Mouse (Mus musculus): ENCODE measurements around the gene Copb2. TPM values are rescaled to one million over a fixed set of nuclear protein-coding genes. Genes with fewer than 3 reads are reported as not detected.

The Copb2 gene
- polyA plus RNA-seq (2015; fragmentation: Nextera tagmentation; extraction: Ambion mirVana) = 160 and 166 TPM in 2 replicates

- Histone ChIP-seq H3K9ac (ENCODE audit: low read depth, low read length) (peak within 1 kb of the TSS; percentile 95), H3K4me3 (ENCODE audit: low read length) (peak within 1 kb of the TSS; percentile 99), H3K4me2 (ENCODE audit: low read depth, low read length) (peak within 1 kb of the TSS; percentile 86), H3K27ac (ENCODE audit: low read length) (peak within 1 kb of the TSS; percentile 88), H3K9me3 (ENCODE audit: control insufficient read depth, low read length) (no peaks in the 10 kb centered on the region), H3K27me3 (replicated peaks; ENCODE audit: control insufficient read depth, insufficient read depth, low read length) (no peaks in the 10 kb centered on the region), H3K4me1 (ENCODE audit: control insufficient read depth, insufficient read depth, low read length) (peaks cover 7% of the 10 kb centered on the region; the same call in 1 of the 2 replicates), H3K36me3 (ENCODE audit: control insufficient read depth, insufficient read depth, low read length) (no peaks in the 10 kb centered on the region)
- peak; percentile 100 for ATAC-seq
- WGBS = under 1% methylated on average over 76 of the region's 76 CpGs
Observed at GRCm38 (mm10) chr9:98563137-98564126, at the start of gene Copb2. Gene Copb2, plus strand, starts transcription at chr9:98563721.

GRCm38 (mm10) chr9:98523872-98524271 is 39.6 kb upstream of the Copb2 start:
- Histone ChIP-seq H3K9ac (ENCODE audit: low read depth, low read length) (no peak overlapping the region), H3K27me3 (replicated peaks; ENCODE audit: control insufficient read depth, insufficient read depth, low read length) (no peaks in the 10 kb centered on the region), H3K36me3 (ENCODE audit: control insufficient read depth, insufficient read depth, low read length) (no peaks in the 10 kb centered on the region), H3K4me3 (ENCODE audit: low read length) (no peak overlapping the region), H3K4me1 (ENCODE audit: control insufficient read depth, insufficient read depth, low read length) (no peaks in the 10 kb centered on the region), H3K27ac (ENCODE audit: low read length) (no peak overlapping the region), H3K4me2 (ENCODE audit: low read depth, low read length) (no peak overlapping the region), H3K9me3 (ENCODE audit: control insufficient read depth, low read length) (no peaks in the 10 kb centered on the region)
- no peak for ATAC-seq
- 54% methylated on average over 2 of the region's 2 CpGs for WGBS

GRCm38 (mm10) chr9:98524786-98525542 is 38.6 kb upstream of the Copb2 start:
- Histone ChIP-seq H3K27ac (ENCODE audit: low read length) (no peak overlapping the region), H3K36me3 (ENCODE audit: control insufficient read depth, insufficient read depth, low read length) (no peaks in the 10 kb centered on the region), H3K9ac (ENCODE audit: low read depth, low read length) (no peak overlapping the region), H3K4me2 (ENCODE audit: low read depth, low read length) (no peak overlapping the region), H3K4me3 (ENCODE audit: low read length) (no peak overlapping the region), H3K27me3 (replicated peaks; ENCODE audit: control insufficient read depth, insufficient read depth, low read length) (no peaks in the 10 kb centered on the region), H3K4me1 (ENCODE audit: control insufficient read depth, insufficient read depth, low read length) (no peaks in the 10 kb centered on the region), H3K9me3 (ENCODE audit: control insufficient read depth, low read length) (no peaks in the 10 kb centered on the region)
- ATAC-seq = peak; percentile 53
- 71% methylated on average over 7 of the region's 7 CpGs for WGBS

- Histone ChIP-seq H3K9me3 (ENCODE audit: control insufficient read depth, low read length) (no peaks in the 10 kb centered on the region), H3K36me3 (ENCODE audit: control insufficient read depth, insufficient read depth, low read length) (no peaks in the 10 kb centered on the region), H3K4me2 (ENCODE audit: low read depth, low read length) (no peak overlapping the region), H3K27ac (ENCODE audit: low read length) (no peak overlapping the region), H3K4me1 (ENCODE audit: control insufficient read depth, insufficient read depth, low read length) (no peaks in the 10 kb centered on the region), H3K27me3 (replicated peaks; ENCODE audit: control insufficient read depth, insufficient read depth, low read length) (no peaks in the 10 kb centered on the region), H3K9ac (ENCODE audit: low read depth, low read length) (no peak overlapping the region), H3K4me3 (ENCODE audit: low read length) (no peak overlapping the region)
- ATAC-seq = no peak
- 61% methylated on average over 7 of the region's 7 CpGs for WGBS
Observed at GRCm38 (mm10) chr9:98525543-98525924, 38.0 kb upstream of the Copb2 start.

- Histone ChIP-seq H3K9me3 (ENCODE audit: control insufficient read depth, low read length) (no peaks in the 10 kb centered on the region), H3K4me1 (ENCODE audit: control insufficient read depth, insufficient read depth, low read length) (peaks cover 3% of the 10 kb centered on the region; the same call in 1 of the 2 replicates), H3K36me3 (ENCODE audit: control insufficient read depth, insufficient read depth, low read length) (no peaks in the 10 kb centered on the region), H3K4me2 (ENCODE audit: low read depth, low read length) (no peak overlapping the region), H3K27me3 (replicated peaks; ENCODE audit: control insufficient read depth, insufficient read depth, low read length) (no peaks in the 10 kb centered on the region), H3K4me3 (ENCODE audit: low read length) (no peak overlapping the region), H3K9ac (ENCODE audit: low read depth, low read length) (no peak overlapping the region), H3K27ac (ENCODE audit: low read length) (no peak overlapping the region)
- 78% methylated on average over 7 of the region's 7 CpGs for WGBS
- no peak for ATAC-seq
Observed at GRCm38 (mm10) chr9:98527226-98527625, 36.3 kb upstream of the Copb2 start.

- Histone ChIP-seq H3K27ac (ENCODE audit: low read length) (no peak overlapping the region), H3K36me3 (ENCODE audit: control insufficient read depth, insufficient read depth, low read length) (no peaks in the 10 kb centered on the region), H3K4me3 (ENCODE audit: low read length) (no peak overlapping the region), H3K4me2 (ENCODE audit: low read depth, low read length) (no peak overlapping the region), H3K9me3 (ENCODE audit: control insufficient read depth, low read length) (no peaks in the 10 kb centered on the region), H3K4me1 (ENCODE audit: control insufficient read depth, insufficient read depth, low read length) (peaks cover 4% of the 10 kb centered on the region; the same call in 1 of the 2 replicates), H3K9ac (ENCODE audit: low read depth, low read length) (no peak overlapping the region), H3K27me3 (replicated peaks; ENCODE audit: control insufficient read depth, insufficient read depth, low read length) (no peaks in the 10 kb centered on the region)
- ATAC-seq = no peak
- 71% methylated on average over 4 of the region's 4 CpGs for WGBS
Observed at GRCm38 (mm10) chr9:98529776-98530175, 33.7 kb upstream of the Copb2 start.

GRCm38 (mm10) chr9:98530999-98531398 is 32.5 kb upstream of the Copb2 start:
- WGBS = 37% methylated on average over 2 of the region's 2 CpGs
- H3K9ac ChIP-seq (ENCODE audit: low read depth, low read length) = no peak overlapping the region
- H3K4me2 ChIP-seq (ENCODE audit: low read depth, low read length) = no peak overlapping the region
- ATAC-seq = no peak
- no peaks in the 10 kb centered on the region for H3K9me3 ChIP-seq (ENCODE audit: control insufficient read depth, low read length)
- H3K4me3 ChIP-seq (ENCODE audit: low read length) = no peak overlapping the region
- peaks cover 6% of the 10 kb centered on the region; the same call in 1 of the 2 replicates for H3K4me1 ChIP-seq (ENCODE audit: control insufficient read depth, insufficient read depth, low read length)
- H3K27ac ChIP-seq (ENCODE audit: low read length) = no peak overlapping the region
- no peaks in the 10 kb centered on the region for H3K27me3 ChIP-seq (replicated peaks; ENCODE audit: control insufficient read depth, insufficient read depth, low read length)
- no peaks in the 10 kb centered on the region for H3K36me3 ChIP-seq (ENCODE audit: control insufficient read depth, insufficient read depth, low read length)

GRCm38 (mm10) chr9:98534675-98535280 is 28.7 kb upstream of the Copb2 start:
- no peaks in the 10 kb centered on the region for H3K9me3 ChIP-seq (ENCODE audit: control insufficient read depth, low read length)
- 33% methylated on average over 4 of the region's 4 CpGs for WGBS
- H3K9ac ChIP-seq (ENCODE audit: low read depth, low read length) = no peak overlapping the region
- H3K4me2 ChIP-seq (ENCODE audit: low read depth, low read length) = no peak overlapping the region
- H3K36me3 ChIP-seq (ENCODE audit: control insufficient read depth, insufficient read depth, low read length) = no peaks in the 10 kb centered on the region
- no peak overlapping the region for H3K4me3 ChIP-seq (ENCODE audit: low read length)
- peak; percentile 70 for ATAC-seq
- H3K27me3 ChIP-seq (replicated peaks; ENCODE audit: control insufficient read depth, insufficient read depth, low read length) = no peaks in the 10 kb centered on the region
- peaks cover 10% of the 10 kb centered on the region for H3K4me1 ChIP-seq (ENCODE audit: control insufficient read depth, insufficient read depth, low read length)
- 0 out of 2 replicates have a peak overlapping the region, but pooled peaks have one; percentile 8 for H3K27ac ChIP-seq (ENCODE audit: low read length)

GRCm38 (mm10) chr9:98535763-98536162 is 27.8 kb upstream of the Copb2 start:
- H3K27ac ChIP-seq (ENCODE audit: low read length) = no peak overlapping the region
- H3K4me2 ChIP-seq (ENCODE audit: low read depth, low read length) = no peak overlapping the region
- peaks cover 10% of the 10 kb centered on the region for H3K4me1 ChIP-seq (ENCODE audit: control insufficient read depth, insufficient read depth, low read length)
- no peak for ATAC-seq
- no peaks in the 10 kb centered on the region for H3K9me3 ChIP-seq (ENCODE audit: control insufficient read depth, low read length)
- no peak overlapping the region for H3K4me3 ChIP-seq (ENCODE audit: low read length)
- no peaks in the 10 kb centered on the region for H3K27me3 ChIP-seq (replicated peaks; ENCODE audit: control insufficient read depth, insufficient read depth, low read length)
- H3K36me3 ChIP-seq (ENCODE audit: control insufficient read depth, insufficient read depth, low read length) = no peaks in the 10 kb centered on the region
- H3K9ac ChIP-seq (ENCODE audit: low read depth, low read length) = no peak overlapping the region

Measured in intestine, embryonic 16.5 days (tissue).